Mouse (Mus musculus) forebrain, embryonic 10.5 days (tissue): ENCODE results near the gene Bcl11b. TPM values are rescaled to one million over a fixed set of nuclear protein-coding genes. Genes with fewer than 3 reads are reported as not detected.

Experiments used
- polyA plus RNA-seq: library from polyadenylated mRNA; unstranded; fragments of >200 nt; fragmentation: Nextera tagmentation; extraction: Ambion mirVana; gene quantifications from 2 replicates; pipeline ENCODE4 v1.2.1, GENCODE M21; 2016

Bcl11b gene
- polyA plus RNA-seq, 1 experiment from 2014 or later: 5.5 TPM

Other genes with a start within 250 kb of the Bcl11b start
- gene Setd3, start 175.7 kb upstream of the Bcl11b start, polyA plus RNA-seq: 75.2 and 76.3 TPM in 2 replicates
- 3.2 and 3.9 TPM in 2 replicates for gene Ccnk, start 176.0 kb upstream of the Bcl11b start, polyA plus RNA-seq